Mouse (Mus musculus) CH12.LX (cell line): ENCODE measurements at regions not wholly inside any gene's neighbourhood (a gene's known extent, or its start where the extent isn't known, plus 50 kb on each side); places are given as distances from the start of the nearest gene placed in this dataset.

Experiments used
- DNase-seq: peaks from one replicate; pipeline ENCODE4 v3.0.0-alpha.2; 2013; ENCODE audit errors: extremely low read depth
- H3K27ac ChIP-seq: 2 replicates; pipeline ENCODE4 v1.5.1; 2012; ENCODE audit warnings: low read depth, mild to moderate bottlenecking, control low read depth, moderate library complexity; ENCODE audit not compliant: insufficient read depth
- H3K27me3 ChIP-seq: replicated peaks from 2 replicates; pipeline ENCODE3; 2012; ENCODE audit warnings: inconsistent platforms
- H3K36me3 ChIP-seq, 2 experiments: replicated peaks in 1 of 2; 2 replicates each; pipeline versions ENCODE3 to v1.6.1; 2012; ENCODE audit warnings: inconsistent platforms in 1 of 2, low read length in 1 of 2, mild to moderate bottlenecking in 1 of 2, mixed read lengths in 1 of 2, moderate library complexity in 1 of 2; ENCODE audit not compliant: control insufficient read depth in 1 of 2, insufficient read depth in 1 of 2
- H3K4me1 ChIP-seq, 2 experiments: 2 replicates each; pipeline ENCODE4 v1.6.1; 2012; ENCODE audit warnings: inconsistent platforms in 1 of 2, moderate library complexity in 1 of 2; ENCODE audit not compliant: insufficient read depth in 2 of 2, control insufficient read depth in 1 of 2
- H3K4me2 ChIP-seq: 2 replicates; pipeline ENCODE4 v1.6.1; 2012; ENCODE audit warnings: low read depth, mild to moderate bottlenecking, control low read depth; ENCODE audit not compliant: poor library complexity, insufficient read depth, severe bottlenecking
- H3K4me3 ChIP-seq, 3 experiments: fragments of 150-350 bp in 1 of 3; sonication (generic) in 1 of 3; replicated peaks in 1 of 3; 2 replicates each; pipeline versions ENCODE3 to v1.5.1; 2011 to 2012; ENCODE audit warnings: low read depth in 2 of 3, low read length in 2 of 3, mild to moderate bottlenecking in 2 of 3, moderate library complexity in 2 of 3, control low read depth in 1 of 3, improper control_type of control experiment in 1 of 3, inconsistent platforms in 1 of 3, mixed read lengths in 1 of 3; ENCODE audit not compliant: poor library complexity in 1 of 3
- H3K79me2 ChIP-seq: replicated peaks from 2 replicates; pipeline ENCODE4 v1.6.1; 2012; ENCODE audit warnings: mild to moderate bottlenecking, moderate library complexity; ENCODE audit not compliant: control insufficient read depth, poor library complexity, insufficient read depth, severe bottlenecking; ENCODE audit errors: extremely low read depth
- H3K9ac ChIP-seq: 2 replicates; pipeline ENCODE4 v1.6.1; 2012; ENCODE audit warnings: low read depth, mild to moderate bottlenecking, control low read depth, moderate library complexity; ENCODE audit not compliant: insufficient read depth
- H3K9me3 ChIP-seq: replicated peaks from 2 replicates; pipeline ENCODE3; 2012; ENCODE audit warnings: low read length, inconsistent platforms, mixed read lengths
- BHLHE40 ChIP-seq: IDR thresholded peaks from 2 replicates; pipeline ENCODE4 v1.6.1; 2011; ENCODE audit warnings: mild to moderate bottlenecking, low read depth, low read length, improper control_type of control experiment
- CHD1 ChIP-seq: IDR thresholded peaks from 2 replicates; pipeline ENCODE4 v1.6.1; 2012; ENCODE audit warnings: low read depth, low read length, improper control_type of control experiment, inconsistent platforms
- E2F4 ChIP-seq: IDR thresholded peaks from 2 replicates; pipeline ENCODE4 v1.6.1; 2011; ENCODE audit warnings: low read depth, low read length, improper control_type of control experiment; ENCODE audit not compliant: insufficient replicate concordance
- ELF1 ChIP-seq: IDR thresholded peaks from 2 replicates; pipeline ENCODE4 v1.6.1; 2014; ENCODE audit warnings: low read depth, mild to moderate bottlenecking, inconsistent platforms, low read length, improper control_type of control experiment
- EP300 ChIP-seq: IDR thresholded peaks from 2 replicates; pipeline ENCODE4 v1.6.1; 2011; ENCODE audit warnings: low read length, improper control_type of control experiment
- GABPA ChIP-seq: IDR thresholded peaks from 2 replicates; pipeline ENCODE4 v1.6.1; 2012; ENCODE audit warnings: low read depth, low read length, improper control_type of control experiment, inconsistent platforms; ENCODE audit not compliant: insufficient replicate concordance
- MAFK ChIP-seq: IDR thresholded peaks from 2 replicates; pipeline ENCODE4 v1.6.1; 2011; ENCODE audit warnings: low read length, improper control_type of control experiment; ENCODE audit not compliant: insufficient replicate concordance
- MAX ChIP-seq: IDR thresholded peaks from 2 replicates; pipeline ENCODE4 v1.6.1; 2011; ENCODE audit warnings: low read length, improper control_type of control experiment
- MAZ ChIP-seq: IDR thresholded peaks from 2 replicates; pipeline ENCODE4 v1.6.1; 2012; ENCODE audit warnings: low read depth, mild to moderate bottlenecking, inconsistent platforms, low read length, improper control_type of control experiment, moderate library complexity
- MEF2A ChIP-seq: IDR thresholded peaks from 2 replicates; pipeline ENCODE4 v1.6.1; 2014; ENCODE audit warnings: low read depth, mild to moderate bottlenecking, inconsistent platforms, low read length, improper control_type of control experiment, borderline replicate concordance
- MXI1 ChIP-seq: IDR thresholded peaks from 2 replicates; pipeline ENCODE4 v1.6.1; 2011; ENCODE audit warnings: mild to moderate bottlenecking, low read depth, low read length, improper control_type of control experiment
- MYC ChIP-seq: IDR thresholded peaks from 2 replicates; pipeline ENCODE4 v1.6.1; 2011; ENCODE audit warnings: low read depth, mild to moderate bottlenecking, improper control_type of control experiment, low read length
- NELFE ChIP-seq: IDR thresholded peaks from 2 replicates; pipeline ENCODE4 v1.6.1; 2011; ENCODE audit warnings: low read depth, low read length, improper control_type of control experiment
- NRF1 ChIP-seq: IDR thresholded peaks from 2 replicates; pipeline ENCODE4 v1.6.1; 2014; ENCODE audit warnings: low read depth, mild to moderate bottlenecking, inconsistent platforms, low read length, improper control_type of control experiment, moderate library complexity
- PAX5 ChIP-seq: IDR thresholded peaks from 2 replicates; pipeline ENCODE4 v1.6.1; 2012; ENCODE audit warnings: low read length, inconsistent platforms, mixed read lengths
- POLR2AphosphoS2 ChIP-seq: IDR thresholded peaks from 2 replicates; pipeline ENCODE4 v1.6.1; 2011; ENCODE audit warnings: low read depth, low read length, improper control_type of control experiment
- RCOR1 ChIP-seq: conservative IDR thresholded peaks from 2 replicates; pipeline ENCODE4 v1.6.1; 2012; ENCODE audit warnings: low read depth, mild to moderate bottlenecking, inconsistent platforms, low read length, improper control_type of control experiment
- SIN3A ChIP-seq: IDR thresholded peaks from 2 replicates; pipeline ENCODE4 v1.6.1; 2012; ENCODE audit warnings: low read length, improper control_type of control experiment, inconsistent platforms
- TBP ChIP-seq: conservative IDR thresholded peaks from 2 replicates; pipeline ENCODE4 v1.6.1; 2011; ENCODE audit warnings: low read depth, low read length, improper control_type of control experiment
- TCF12 ChIP-seq: IDR thresholded peaks from 2 replicates; pipeline ENCODE4 v1.6.1; 2014; ENCODE audit warnings: low read depth, mild to moderate bottlenecking, inconsistent platforms, low read length, improper control_type of control experiment
- UBTF ChIP-seq: IDR thresholded peaks from 2 replicates; pipeline ENCODE4 v1.6.1; 2012; ENCODE audit warnings: low read depth, mild to moderate bottlenecking, inconsistent platforms, low read length, improper control_type of control experiment, moderate library complexity
- USF1 ChIP-seq: IDR thresholded peaks from 2 replicates; pipeline ENCODE4 v1.6.1; 2014; ENCODE audit warnings: low read depth, mild to moderate bottlenecking, inconsistent platforms, low read length, improper control_type of control experiment
- USF2 ChIP-seq: conservative IDR thresholded peaks from 2 replicates; pipeline ENCODE4 v1.6.1; 2011; ENCODE audit warnings: low read depth, low read length, improper control_type of control experiment
- ZMIZ1 ChIP-seq: IDR thresholded peaks from 2 replicates; pipeline ENCODE4 v1.6.1; 2012; ENCODE audit warnings: low read depth, mild to moderate bottlenecking, inconsistent platforms, low read length, improper control_type of control experiment
- ZNF384 ChIP-seq: IDR thresholded peaks from 2 replicates; pipeline ENCODE4 v1.6.1; 2012; ENCODE audit warnings: low read depth, low read length, improper control_type of control experiment, inconsistent platforms
- dilution Hi-C: fragments of 300-500 bp; cut with MboI; formaldehyde crosslinking; loops from 2 replicates; pipeline ENCODE4 v1.14.3; 2020; ENCODE audit warnings: low sequenced_read_pairs; ENCODE audit not compliant: extremely low pct_unique_long_range_greater_than_20kb, extremely low pct_ligation_motif_present
- in situ Hi-C: fragments of 300-500 bp; cut with MboI; formaldehyde crosslinking; loops from 3 replicates; pipeline ENCODE4 v1.14.3; 2019; ENCODE audit warnings: low sequenced_read_pairs, low pct_ligation_motif_present, low pct_unique_long_range_greater_than_20kb, mixed read lengths

GRCm38 (mm10) chr11:48152219-48152618, 163.4 kb upstream of the Sgcd start:
- no peak overlapping the region for H3K4me2 ChIP-seq
- no peaks in the 10 kb centered on the region for H3K79me2 ChIP-seq
- no peaks in the 10 kb centered on the region for H3K9me3 ChIP-seq
- TF ChIP-seq SIN3A (no peak), ZMIZ1 (no peak), POLR2AphosphoS2 (no peak), NRF1 (no peak), MYC (no peak), TCF12 (no peak), MXI1 (no peak), PAX5 (no peak), USF1 (no peak), GABPA (no peak), UBTF (no peak), CHD1 (no peak), NELFE (no peak), BHLHE40 (no peak), USF2 (no peak), ZNF384 (no peak)
- in situ Hi-C loops (no loop called here), dilution Hi-C loops (no loop called here)
- H3K4me3 ChIP-seq, result no peak overlapping the region
- DNase-seq, result no peak
- no peaks in the 10 kb centered on the region for H3K4me1 ChIP-seq
- H3K27ac ChIP-seq, result no peak overlapping the region
- no peak overlapping the region for H3K9ac ChIP-seq
- no peaks in the 10 kb centered on the region for H3K36me3 ChIP-seq
- no peaks in the 10 kb centered on the region for H3K27me3 ChIP-seq

GRCm38 (mm10) chr11:48133335-48133734, 144.6 kb upstream of the Sgcd start:
- Histone ChIP-seq H3K4me1 (no peaks in the 10 kb centered on the region), H3K9me3 (no peaks in the 10 kb centered on the region), H3K9ac (no peak overlapping the region), H3K27ac (no peak overlapping the region), H3K36me3 (no peaks in the 10 kb centered on the region), H3K79me2 (no peaks in the 10 kb centered on the region), H3K27me3 (no peaks in the 10 kb centered on the region), H3K4me2 (no peak overlapping the region), H3K4me3 (no peak overlapping the region)
- no peak for TF ChIP-seq EP300
- no peak for TF ChIP-seq MAX
- TF ChIP-seq CHD1, result no peak
- TF ChIP-seq ZMIZ1, result no peak
- no peak for TF ChIP-seq E2F4
- TF ChIP-seq MAZ, result no peak
- TF ChIP-seq NRF1, result no peak
- TF ChIP-seq BHLHE40, result no peak
- TF ChIP-seq RCOR1, result no peak
- TF ChIP-seq MYC, result no peak
- TF ChIP-seq MEF2A, result no peak
- TF ChIP-seq MAFK, result no peak
- TF ChIP-seq ELF1, result no peak
- no peak for TF ChIP-seq TBP
- no peak for TF ChIP-seq MXI1
- no peak for TF ChIP-seq USF1
- dilution Hi-C loops (no loop called here), in situ Hi-C loops (no loop called here)
- DNase-seq, result no peak
